Mouse (Mus musculus) forebrain, embryonic 12.5 days (tissue): ENCODE results near the gene Dffa. TPM values are rescaled to one million over a fixed set of nuclear protein-coding genes. Genes with fewer than 3 reads are reported as not detected.

Experiments used
- ATAC-seq: fragments of 200-750 bp; cut with Nextera tagmentation; 2 replicates; pipeline ENCODE4 v1.8.0; 2017; ENCODE audit warnings: moderate TSS enrichment; ENCODE audit not compliant: low FRiP score
- H3K27ac ChIP-seq: fragments of 300-500 bp; sonication (generic); 2 replicates; pipeline ENCODE4 v1.5.1; 2016; ENCODE audit warnings: mild to moderate bottlenecking
- H3K27me3 ChIP-seq: fragments of 300-500 bp; sonication (generic); 2 replicates; pipeline ENCODE4 v1.6.1; 2016; ENCODE audit warnings: mild to moderate bottlenecking
- H3K36me3 ChIP-seq: fragments of 300-500 bp; sonication (generic); replicated peaks from 2 replicates; pipeline ENCODE4 v1.6.1; 2016; ENCODE audit warnings: mild to moderate bottlenecking
- H3K4me1 ChIP-seq: fragments of 300-500 bp; sonication (generic); 2 replicates; pipeline ENCODE4 v1.6.1; 2016
- H3K4me2 ChIP-seq: fragments of 300-500 bp; sonication (generic); 2 replicates; pipeline ENCODE4 v1.6.1; 2016; ENCODE audit warnings: mild to moderate bottlenecking, moderate library complexity
- H3K4me3 ChIP-seq: fragments of 300-500 bp; sonication (generic); replicated peaks from 2 replicates; pipeline ENCODE4 v1.5.1; 2016; ENCODE audit warnings: mild to moderate bottlenecking
- H3K9ac ChIP-seq: fragments of 300-500 bp; sonication (generic); 2 replicates; pipeline ENCODE4 v1.6.1; 2016; ENCODE audit warnings: mild to moderate bottlenecking
- H3K9me3 ChIP-seq: fragments of 300-500 bp; sonication (generic); 2 replicates; pipeline ENCODE4 v1.6.1; 2016
- WGBS: fragments of 180-500 bp; shearing (Covaris S2); methylation state at CpG from one replicate; pipeline ENCODE4 v1.1.7; 2016; 5-methylcytosine and 5-hydroxymethylcytosine counted together
- polyA plus RNA-seq: library from polyadenylated mRNA; unstranded; fragments of >200 nt; fragmentation: Nextera tagmentation; extraction: Ambion mirVana; gene quantifications from 2 replicates; pipeline ENCODE4 v1.2.1, GENCODE M21; 2016

Gene Dffa
- polyA plus RNA-seq, 1 experiment from 2014 or later = 26.4 TPM

DNA sequence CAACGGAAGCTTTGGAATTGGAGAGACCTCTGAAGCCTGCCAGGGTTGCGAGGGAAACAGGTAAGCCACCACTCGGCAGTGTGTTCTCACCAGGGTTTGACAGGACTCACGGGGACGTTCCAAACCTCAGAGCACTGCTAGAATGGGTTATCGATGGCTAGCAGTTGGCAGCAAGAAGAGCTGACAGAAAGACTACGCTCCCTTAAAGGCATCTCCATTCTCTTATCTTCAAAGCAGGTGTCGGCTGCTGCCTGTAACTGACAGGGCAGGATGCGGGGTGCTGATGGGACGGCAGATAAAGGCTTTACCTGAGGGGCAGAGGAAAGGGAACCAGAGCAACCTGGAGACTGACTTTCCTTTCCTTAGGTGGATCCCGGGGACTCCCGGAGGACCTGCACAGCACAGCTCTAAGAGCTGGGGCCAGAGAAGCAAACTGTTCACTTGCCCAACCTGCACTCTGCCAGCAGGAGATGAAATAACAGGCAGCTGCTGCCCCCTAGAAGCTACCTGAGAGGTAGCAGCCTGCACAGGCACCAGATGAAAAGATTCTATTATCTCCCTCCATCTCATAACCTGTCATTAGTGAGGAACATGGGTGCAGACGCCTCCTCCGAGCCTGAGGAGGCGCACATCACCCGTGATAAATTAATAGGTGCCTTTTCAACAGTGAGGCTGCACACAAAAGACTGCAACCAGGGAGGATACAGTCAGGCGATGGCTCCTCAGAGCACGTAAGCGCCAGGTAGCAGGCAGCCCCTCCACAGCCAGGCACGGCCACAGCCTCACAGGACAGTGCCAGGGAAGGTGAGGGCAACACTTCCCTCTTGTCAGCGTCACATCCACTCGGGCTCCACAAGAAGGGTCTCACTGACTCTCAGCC, 37.0 kb upstream of the Dffa start:
- Histone ChIP-seq H3K27me3 (0 out of 2 replicates have a peak, but pooled peaks cover 4% of the 10 kb centered on the region), H3K4me1 (peaks cover 33% of the 10 kb centered on the region), H3K4me3 (no peak overlapping the region), H3K4me2 (no peak overlapping the region), H3K9me3 (no peaks in the 10 kb centered on the region), H3K36me3 (0 out of 2 replicates have a peak, but pooled peaks cover 9% of the 10 kb centered on the region), H3K27ac (no peak overlapping the region), H3K9ac (no peak overlapping the region)
- 85% methylated on average over 22 of the region's 22 CpGs for WGBS
- ATAC-seq = no peak; the same call in 1 of the 2 replicates

- H3K4me3 ChIP-seq = no peak overlapping the region
- WGBS = 96% methylated on average over 13 of the region's 13 CpGs
- H3K4me2 ChIP-seq = no peak overlapping the region
- no peak overlapping the region for H3K9ac ChIP-seq
- H3K27ac ChIP-seq = no peak overlapping the region
- peaks cover 24% of the 10 kb centered on the region for H3K36me3 ChIP-seq
- no peak for ATAC-seq
- H3K4me1 ChIP-seq = peaks cover 22% of the 10 kb centered on the region
- no peaks in the 10 kb centered on the region for H3K9me3 ChIP-seq
- no peaks in the 10 kb centered on the region for H3K27me3 ChIP-seq
Observed at GRCm38 (mm10) chr4:149075073-149075472, 28.9 kb upstream of the Dffa start.

DNA sequence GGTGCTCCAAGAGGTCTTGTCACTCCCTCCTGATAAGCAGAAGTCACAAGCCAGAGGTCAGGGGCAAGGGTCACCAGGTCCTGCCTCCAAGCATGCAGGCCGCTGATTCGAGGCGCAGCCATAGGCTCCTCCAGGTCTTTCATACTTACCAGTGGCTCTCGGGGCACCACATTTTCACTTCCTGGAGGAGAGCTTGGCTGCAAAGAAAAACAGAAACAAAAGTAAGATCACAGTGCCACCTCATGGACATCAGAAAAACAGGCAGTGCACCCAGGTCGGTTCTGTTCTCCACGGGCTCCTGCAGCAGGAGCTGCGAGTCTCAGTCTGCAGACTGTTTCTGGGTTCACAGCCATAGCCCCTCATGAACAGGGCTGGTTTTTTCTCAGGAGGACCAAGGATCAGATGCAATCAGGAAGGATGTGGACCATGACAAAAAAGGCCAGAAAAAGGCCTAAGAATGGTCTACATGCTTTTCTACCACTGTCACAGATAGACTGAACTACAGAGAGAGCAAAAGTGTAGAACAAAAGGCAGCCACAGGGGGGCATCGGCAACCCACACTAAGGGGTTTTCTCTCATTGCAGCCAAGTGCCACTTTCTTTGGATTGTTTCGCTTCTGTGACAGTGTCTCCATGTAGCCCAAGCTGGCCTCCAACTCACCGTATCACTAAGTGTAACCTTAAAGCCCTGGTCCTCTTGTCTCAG, 27.9 kb upstream of the Dffa start:
- peaks cover 24% of the 10 kb centered on the region for H3K36me3 ChIP-seq
- no peaks in the 10 kb centered on the region for H3K9me3 ChIP-seq
- H3K9ac ChIP-seq = peak overlapping the region; percentile 17; the same call in 1 of the 2 replicates
- WGBS = 23% methylated on average over 10 of the region's 10 CpGs
- peak; percentile 49 for ATAC-seq
- H3K4me2 ChIP-seq = no peak overlapping the region
- peak overlapping the region; percentile 36; the same call in 1 of the 2 replicates for H3K27ac ChIP-seq
- peaks cover 16% of the 10 kb centered on the region for H3K4me1 ChIP-seq
- no peaks in the 10 kb centered on the region for H3K27me3 ChIP-seq
- H3K4me3 ChIP-seq = no peak overlapping the region

- H3K36me3 ChIP-seq = peaks cover 13% of the 10 kb centered on the region
- no peak for ATAC-seq
- no peaks in the 10 kb centered on the region for H3K9me3 ChIP-seq
- peaks cover 24% of the 10 kb centered on the region for H3K4me1 ChIP-seq
- H3K4me2 ChIP-seq = no peak overlapping the region
- no peak overlapping the region for H3K9ac ChIP-seq
- no peak overlapping the region for H3K27ac ChIP-seq
- 73% methylated on average over 4 of the region's 4 CpGs for WGBS
- H3K4me3 ChIP-seq = no peak overlapping the region
- no peaks in the 10 kb centered on the region for H3K27me3 ChIP-seq
Observed at GRCm38 (mm10) chr4:149078261-149078660, 25.7 kb upstream of the Dffa start.

DNA sequence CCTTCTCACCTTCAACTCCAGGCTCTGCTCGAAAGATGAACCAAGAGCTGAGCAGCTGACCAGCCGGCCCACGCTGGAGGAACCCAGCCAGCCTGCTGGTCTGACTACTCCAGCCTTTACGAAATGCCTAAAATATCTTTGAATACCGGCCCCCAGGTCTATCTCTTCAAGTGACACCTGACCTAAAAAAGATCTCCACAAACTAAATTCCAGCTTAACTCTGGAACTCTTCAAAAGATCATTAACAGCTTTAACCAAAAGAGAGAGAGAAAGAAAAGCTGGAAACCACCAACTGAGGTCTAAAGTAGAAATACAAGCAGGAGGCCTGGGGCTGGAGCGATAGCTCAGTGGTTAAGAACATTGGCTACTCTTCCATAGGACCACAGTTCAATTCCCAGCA, 24.3 kb upstream of the Dffa start:
- Histone ChIP-seq H3K9ac (no peak overlapping the region), H3K36me3 (peaks cover 11% of the 10 kb centered on the region), H3K4me2 (no peak overlapping the region), H3K27me3 (no peaks in the 10 kb centered on the region), H3K4me3 (no peak overlapping the region), H3K9me3 (no peaks in the 10 kb centered on the region), H3K27ac (no peak overlapping the region), H3K4me1 (peaks cover 27% of the 10 kb centered on the region)
- WGBS = 90% methylated on average over 6 of the region's 6 CpGs
- no peak for ATAC-seq

GRCm38 (mm10) chr4:149080111-149080510, 23.8 kb upstream of the Dffa start:
- 91% methylated on average over 8 of the region's 8 CpGs for WGBS
- Histone ChIP-seq H3K27ac (no peak overlapping the region), H3K9me3 (no peaks in the 10 kb centered on the region), H3K36me3 (peaks cover 6% of the 10 kb centered on the region), H3K27me3 (no peaks in the 10 kb centered on the region), H3K4me3 (no peak overlapping the region), H3K9ac (no peak overlapping the region), H3K4me2 (no peak overlapping the region), H3K4me1 (peaks cover 27% of the 10 kb centered on the region)
- ATAC-seq = no peak

- H3K9me3 ChIP-seq = no peaks in the 10 kb centered on the region
- H3K4me1 ChIP-seq = peaks cover 21% of the 10 kb centered on the region
- peak overlapping the region; percentile 42; the same call in 1 of the 2 replicates for H3K27ac ChIP-seq
- H3K9ac ChIP-seq = no peak overlapping the region
- 81% methylated on average over 17 of the region's 17 CpGs for WGBS
- H3K27me3 ChIP-seq = no peaks in the 10 kb centered on the region
- no peaks in the 10 kb centered on the region for H3K36me3 ChIP-seq
- no peak overlapping the region for H3K4me3 ChIP-seq
- no peak overlapping the region for H3K4me2 ChIP-seq
- ATAC-seq = 0 out of 2 replicates have a peak, but pooled peaks have one; percentile 17
Observed at GRCm38 (mm10) chr4:149081528-149081927, 22.4 kb upstream of the Dffa start.

GRCm38 (mm10) chr4:149085381-149085780, 18.6 kb upstream of the Dffa start:
- Histone ChIP-seq H3K36me3 (no peaks in the 10 kb centered on the region), H3K9ac (no peak overlapping the region), H3K4me2 (no peak overlapping the region), H3K4me3 (no peak overlapping the region), H3K27ac (no peak overlapping the region), H3K27me3 (no peaks in the 10 kb centered on the region), H3K9me3 (no peaks in the 10 kb centered on the region), H3K4me1 (peaks cover 16% of the 10 kb centered on the region; the same call in 1 of the 2 replicates)
- WGBS = 84% methylated on average over 5 of the region's 5 CpGs
- ATAC-seq = no peak

DNA sequence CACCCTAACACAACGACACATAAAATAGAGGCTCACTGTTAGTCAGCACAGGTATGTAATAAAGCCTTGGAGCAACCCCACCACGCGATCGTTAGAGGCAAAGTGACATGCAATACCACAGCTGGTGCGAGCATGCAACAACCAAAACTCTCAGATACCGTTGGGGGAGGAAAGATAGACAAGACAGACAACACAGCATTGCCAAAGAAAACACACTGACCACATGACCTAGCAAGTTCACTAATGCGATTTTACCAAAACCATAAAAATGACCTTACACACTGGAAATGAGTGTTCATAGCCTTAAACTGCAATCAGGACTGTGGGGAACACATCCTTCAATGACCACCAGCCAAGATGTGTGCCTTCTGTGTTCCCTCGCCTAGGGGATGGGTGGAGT, 12.6 kb upstream of the Dffa start:
- Histone ChIP-seq H3K36me3 (peaks cover 11% of the 10 kb centered on the region), H3K4me3 (no peak overlapping the region), H3K27ac (no peak overlapping the region), H3K4me2 (no peak overlapping the region), H3K27me3 (no peaks in the 10 kb centered on the region), H3K4me1 (no peaks in the 10 kb centered on the region), H3K9me3 (no peaks in the 10 kb centered on the region), H3K9ac (no peak overlapping the region)
- WGBS = 88% methylated on average over 8 of the region's 8 CpGs
- ATAC-seq = no peak

GRCm38 (mm10) chr4:149097956-149098355, 6.0 kb upstream of the Dffa start:
- WGBS = 90% methylated on average over 3 of the region's 3 CpGs
- H3K4me2 ChIP-seq = peak overlapping the region; percentile 95

GRCm38 (mm10) chr4:149098571-149098970, 5.4 kb upstream of the Dffa start:
- H3K4me1 ChIP-seq = peaks cover 16% of the 10 kb centered on the region
- no peaks in the 10 kb centered on the region for H3K27me3 ChIP-seq
- 0 out of 2 replicates have a peak overlapping the region, but pooled peaks have one; percentile 50 for H3K27ac ChIP-seq
- H3K9ac ChIP-seq = peak overlapping the region; percentile 88
- peak overlapping the region; percentile 95 for H3K4me2 ChIP-seq
- ATAC-seq = no peak
- no peaks in the 10 kb centered on the region for H3K9me3 ChIP-seq
- WGBS = 19% methylated on average over 11 of the region's 11 CpGs
- 0 out of 2 replicates have a peak, but pooled peaks cover 5% of the 10 kb centered on the region for H3K36me3 ChIP-seq
- peak overlapping the region; percentile 99 for H3K4me3 ChIP-seq

More at GRCm38 (mm10) chr4:149097956-149098355, 6.0 kb upstream of the Dffa start:
- peak overlapping the region; percentile 88; the same call in 1 of the 2 replicates for H3K9ac ChIP-seq
- peaks cover 8% of the 10 kb centered on the region for H3K36me3 ChIP-seq
- H3K4me1 ChIP-seq = peaks cover 16% of the 10 kb centered on the region
- no peak for ATAC-seq
- H3K27me3 ChIP-seq = no peaks in the 10 kb centered on the region
- peak overlapping the region; percentile 99 for H3K4me3 ChIP-seq
- H3K27ac ChIP-seq = no peak overlapping the region
- no peaks in the 10 kb centered on the region for H3K9me3 ChIP-seq

GRCm38 (mm10) chr4:149099369-149100017, 4.5 kb upstream of the Dffa start, which contains the start of gene Pex14:
TSS of gene Pex14 (minus strand) at chr4:149099876.
- Histone ChIP-seq H3K4me1 (peaks cover 19% of the 10 kb centered on the region), H3K27me3 (no peaks in the 10 kb centered on the region), H3K9ac (peak within 1 kb of the TSS; percentile 88), H3K4me3 (peak within 1 kb of the TSS; percentile 99), H3K27ac (0 out of 2 replicates have a peak within 1 kb of the TSS, but pooled peaks have one; percentile 50), H3K9me3 (no peaks in the 10 kb centered on the region), H3K4me2 (peak within 1 kb of the TSS; percentile 95), H3K36me3 (no peaks in the 10 kb centered on the region)
- ATAC-seq = peak; percentile 82
- 0% methylated on average over 44 of the region's 50 CpGs for WGBS
